Mouse (Mus musculus): ENCODE results near the gene Rrp8.

DNA sequence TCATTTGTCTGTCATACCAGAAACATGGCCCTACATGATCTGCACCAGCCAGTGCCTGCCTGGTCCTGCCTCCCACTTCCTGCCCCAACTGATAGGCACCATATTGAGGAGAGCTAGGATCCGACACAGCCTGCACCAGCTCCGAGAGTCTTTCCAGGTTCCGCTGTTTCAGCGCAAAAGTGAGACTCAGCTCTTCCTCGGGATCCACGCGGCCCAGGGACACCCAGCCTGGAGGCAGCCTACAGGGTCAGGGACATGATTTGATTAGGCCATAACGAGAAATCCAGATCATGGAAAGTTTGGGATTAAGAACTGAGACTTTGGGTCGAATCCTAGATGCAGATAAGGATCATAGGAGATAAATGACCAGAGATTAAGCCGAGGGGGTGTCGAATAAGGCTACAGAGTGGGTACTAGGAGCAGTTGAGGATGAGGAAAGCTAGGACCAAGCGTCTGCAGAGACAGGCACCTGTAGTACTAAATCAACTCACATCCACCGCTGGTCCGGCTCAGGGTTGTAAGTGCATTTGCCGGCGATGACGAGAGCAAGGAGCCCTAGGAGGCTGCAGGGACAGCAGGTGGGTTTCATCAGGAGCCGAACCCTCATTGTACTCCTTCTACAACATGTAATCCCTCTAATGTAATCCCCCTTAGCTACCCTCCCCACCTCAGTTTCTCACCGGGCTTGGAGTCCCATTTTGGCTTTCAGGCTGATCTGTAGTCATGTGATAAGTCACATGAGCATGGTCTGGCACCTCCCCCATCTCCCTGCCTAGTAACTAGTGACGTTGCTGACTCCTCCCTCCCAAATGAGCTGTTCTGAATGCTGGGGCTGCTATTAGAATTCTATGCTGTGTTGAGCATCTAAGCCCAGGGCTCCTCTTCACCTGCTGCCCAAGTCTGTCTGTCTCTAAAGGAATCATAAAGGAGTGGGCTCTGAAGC, 14.6 kb upstream of the Rrp8 start, which contains the start of gene Tpp1:
- TF ChIP-seq POLR2A (IDR thresholded peaks at IDR 0.05; ENCODE audit: control insufficient read depth, low read depth, low read length) (no peak), CTCF (IDR thresholded peaks at IDR 0.05; ENCODE audit: control insufficient read depth, insufficient read depth, insufficient replicate concordance, low read depth, low read length) (no peak)

Measured in testis, adult 2 months (tissue).